Mouse (Mus musculus) olfactory bulb, adult 2 months (tissue): ENCODE results near the gene Tshb. TPM values are rescaled to one million over a fixed set of nuclear protein-coding genes. Genes with fewer than 3 reads are reported as not detected.

ENCODE experiments used
- H3K27ac ChIP-seq: fragments of 200-500 bp; 2 replicates; pipeline ENCODE4 v1.5.1; 2012; ENCODE audit warnings: low read depth, low read length; ENCODE audit not compliant: insufficient read depth
- H3K4me1 ChIP-seq: fragments of 200-500 bp; 2 replicates; pipeline ENCODE4 v1.6.1; 2012; ENCODE audit warnings: low read length; ENCODE audit not compliant: control insufficient read depth, insufficient read depth
- H3K4me3 ChIP-seq: fragments of 200-500 bp; 2 replicates; pipeline ENCODE4 v1.5.1; 2012; ENCODE audit warnings: mild to moderate bottlenecking, low read depth, low read length, moderate library complexity; ENCODE audit not compliant: insufficient read depth
- CTCF ChIP-seq: fragments of 200-500 bp; IDR thresholded peaks from 2 replicates; pipeline ENCODE4 v1.5.1; 2012; ENCODE audit warnings: low read depth, mild to moderate bottlenecking, low read length, moderate library complexity; ENCODE audit not compliant: insufficient read depth
- POLR2A ChIP-seq: fragments of 200-500 bp; IDR thresholded peaks from 2 replicates; pipeline ENCODE4 v1.6.1; 2012; ENCODE audit warnings: mild to moderate bottlenecking, low read depth, low read length, moderate library complexity; ENCODE audit not compliant: insufficient read depth
- WGBS: fragments of 180-500 bp; shearing (Covaris S2); methylation state at CpG from one replicate; pipeline ENCODE4 v1.1.7; 2018; 5-methylcytosine and 5-hydroxymethylcytosine counted together
- polyA plus RNA-seq: library from polyadenylated mRNA; stranded (reverse); fragments of >200 nt; gene quantifications from 2 replicates; pipeline ENCODE4 v1.2.4, GENCODE M21; 2012; ENCODE audit warnings: low replicate concordance; ENCODE audit not compliant: missing spikeins, insufficient read depth, insufficient read length

Gene Tshb
- polyA plus RNA-seq, 1 experiment, result not detected

DNA sequence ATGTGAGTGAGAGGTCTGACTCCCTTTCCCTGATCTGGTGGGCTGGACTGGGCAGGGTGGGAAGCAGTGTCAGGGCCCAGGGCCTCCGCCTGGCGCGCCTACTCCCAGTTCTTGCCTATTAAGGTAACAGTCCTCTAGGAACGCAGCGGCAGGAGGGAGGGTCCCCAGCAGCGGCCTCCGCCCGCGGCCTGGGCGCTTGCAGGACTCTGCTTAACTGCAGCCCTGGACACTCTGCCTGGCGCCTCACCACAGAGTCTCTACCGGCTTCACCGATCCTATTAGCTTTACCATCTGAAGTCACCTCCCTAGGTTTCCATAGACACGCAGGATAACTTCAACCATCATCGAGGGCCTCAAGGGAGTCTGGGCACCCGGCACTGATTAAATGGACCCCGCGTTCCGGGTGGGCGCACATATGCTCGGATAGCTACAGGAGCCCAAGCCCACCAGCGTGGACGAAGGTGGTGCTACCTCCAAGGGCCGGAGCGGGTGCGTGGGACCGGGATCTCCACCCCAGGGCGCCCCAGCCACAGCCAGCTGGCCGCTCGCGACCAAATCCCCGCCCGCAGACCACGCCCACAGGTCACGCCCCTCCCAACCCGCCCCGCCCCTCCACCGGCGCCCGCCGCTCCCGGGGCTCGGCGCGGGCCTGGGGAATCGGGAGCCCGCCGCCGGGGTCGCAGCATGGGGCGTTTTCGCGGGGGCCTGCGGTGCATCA is 48.0 kb downstream of the Tshb start, which contains the start of gene Tspan2:
TSS of gene Tspan2 (plus strand) at position 217 of the 718 bp plus-strand sequence.
- 4% methylated on average over 54 of the region's 54 CpGs for WGBS
- H3K4me1 ChIP-seq, result peaks cover 11% of the 10 kb centered on the region
- TF ChIP-seq POLR2A (no peak), CTCF (no peak)
- peak within 1 kb of the TSS; percentile 51 for H3K4me3 ChIP-seq
- H3K27ac ChIP-seq, result no peak within 1 kb of the TSS

DNA sequence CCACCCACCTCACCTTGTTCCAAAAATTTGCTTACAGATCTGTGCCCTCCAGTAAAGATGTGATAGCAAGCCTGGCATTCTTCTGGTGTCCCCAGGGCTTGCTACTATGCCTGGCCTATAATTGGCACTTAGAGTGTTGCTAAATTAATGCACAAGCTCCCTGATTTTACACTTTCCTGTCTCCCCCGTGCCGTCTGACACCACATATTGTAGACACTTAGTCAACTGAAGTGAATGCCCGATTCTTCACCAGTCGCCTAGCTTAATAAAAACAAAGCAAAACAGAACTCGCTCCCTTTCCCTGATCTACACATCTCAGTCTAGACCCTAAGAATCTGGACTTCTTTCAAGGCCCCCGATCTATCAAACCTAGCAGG is 48.6 kb downstream of the Tshb start:
- WGBS, result 45% methylated on average over 6 of the region's 6 CpGs
- Histone ChIP-seq H3K4me3 (no peak overlapping the region; the same call in 1 of the 2 replicates), H3K4me1 (peaks cover 11% of the 10 kb centered on the region), H3K27ac (no peak overlapping the region)
- TF ChIP-seq CTCF, result no peak
- TF ChIP-seq POLR2A, result no peak

DNA sequence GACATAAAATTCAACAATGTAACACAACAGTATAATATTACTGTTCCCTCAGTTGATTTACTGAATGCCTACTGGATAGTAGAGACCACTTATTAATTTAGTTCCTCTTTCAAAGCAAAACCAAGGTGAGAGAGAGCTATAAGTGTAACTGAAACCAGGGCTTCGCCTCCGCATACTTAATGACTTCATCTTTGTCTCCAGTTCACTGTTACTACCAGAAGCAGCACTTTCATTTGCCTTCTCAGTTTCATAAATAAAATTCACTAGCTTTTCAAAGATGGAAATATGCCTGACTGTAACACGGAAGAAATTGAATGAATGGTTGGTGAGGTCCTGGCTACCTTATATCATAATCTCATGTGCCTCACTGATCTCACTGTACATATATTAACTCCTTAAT is 49.5 kb downstream of the Tshb start:
- Histone ChIP-seq H3K27ac (no peak overlapping the region), H3K4me1 (peaks cover 11% of the 10 kb centered on the region), H3K4me3 (no peak overlapping the region)
- 99% methylated on average over 3 of the region's 3 CpGs for WGBS
- TF ChIP-seq CTCF, result no peak
- TF ChIP-seq POLR2A, result no peak

DNA sequence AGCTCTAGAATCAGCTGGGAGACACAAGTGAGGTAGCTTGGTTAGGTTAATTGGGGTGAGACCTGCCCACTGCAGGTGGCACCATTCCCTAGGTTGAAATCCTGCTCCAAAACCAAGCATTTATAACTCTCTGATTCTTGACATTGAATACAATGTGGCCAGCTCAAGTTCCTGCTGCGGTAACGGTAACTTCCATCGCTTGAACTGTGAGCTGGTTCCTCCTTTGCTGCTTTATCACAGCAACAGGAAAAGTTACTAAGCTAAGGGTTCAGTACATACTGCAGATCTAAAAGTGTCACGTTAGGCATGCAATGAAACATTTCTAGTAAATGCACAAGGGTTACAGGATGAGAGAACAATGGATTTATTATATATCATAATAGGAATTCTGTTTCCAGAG is 49.9 kb downstream of the Tshb start:
- WGBS, result 93% methylated on average over 4 of the region's 4 CpGs
- no peak overlapping the region for H3K27ac ChIP-seq
- no peak overlapping the region for H3K4me3 ChIP-seq
- peaks cover 11% of the 10 kb centered on the region for H3K4me1 ChIP-seq
- no peak for TF ChIP-seq CTCF
- no peak for TF ChIP-seq POLR2A

DNA sequence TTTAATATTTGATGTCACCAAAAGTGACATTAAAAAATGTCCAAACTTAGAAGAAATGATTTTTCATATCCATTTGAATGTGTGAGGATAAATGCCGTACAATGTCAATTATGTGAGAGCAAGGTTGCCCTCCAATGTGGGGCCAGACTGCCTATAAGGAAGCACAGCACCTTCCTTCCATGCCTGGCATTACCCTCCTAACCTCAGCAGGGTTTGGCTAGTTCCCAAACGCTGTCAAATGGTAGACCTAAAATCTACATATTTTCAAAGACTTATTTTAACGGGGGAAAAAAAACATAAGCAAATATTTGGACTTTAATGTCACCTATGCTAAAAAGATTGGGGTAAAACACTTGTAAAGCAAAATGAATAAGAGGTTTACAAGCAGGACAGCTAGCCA is 51.4 kb downstream of the Tshb start:
- 67% methylated on average over 3 of the region's 3 CpGs for WGBS
- no peak for TF ChIP-seq POLR2A
- Histone ChIP-seq H3K4me3 (no peak overlapping the region), H3K4me1 (peaks cover 11% of the 10 kb centered on the region), H3K27ac (no peak overlapping the region)

DNA sequence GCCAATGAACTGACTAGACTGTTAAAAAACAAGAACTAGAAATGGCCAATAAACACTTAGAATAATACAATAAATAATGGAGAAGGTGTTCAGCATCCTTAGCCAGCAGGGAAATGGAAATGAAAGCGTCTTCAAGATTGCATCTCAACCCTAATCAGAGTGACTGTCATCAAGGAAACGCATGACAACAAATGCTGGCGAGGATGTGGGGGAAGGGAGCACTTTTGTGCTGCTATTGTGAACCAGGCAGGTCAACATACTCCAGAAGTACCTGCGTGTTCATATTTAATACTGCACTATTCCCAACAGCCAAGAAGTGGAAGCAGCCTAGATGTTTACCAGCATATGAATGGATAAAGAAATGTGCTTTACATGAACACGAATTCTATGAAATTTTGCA is 53.1 kb downstream of the Tshb start:
- peaks cover 3% of the 10 kb centered on the region for H3K4me1 ChIP-seq
- H3K27ac ChIP-seq, result no peak overlapping the region
- 71% methylated on average over 5 of the region's 5 CpGs for WGBS
- H3K4me3 ChIP-seq, result no peak overlapping the region
- no peak for TF ChIP-seq POLR2A
- TF ChIP-seq CTCF, result no peak

Other genes with a start within 250 kb of the Tshb start
- gene Tspan2, start 48.2 kb downstream of the Tshb start, polyA plus RNA-seq, result not detected in 2 replicates
- gene Sycp1, start 153.4 kb upstream of the Tshb start, polyA plus RNA-seq, result not detected in 2 replicates
- gene Nr1h5, start 181.4 kb upstream of the Tshb start, polyA plus RNA-seq, result not detected in 2 replicates
- not detected in 2 replicates for gene Sike1, start 213.0 kb upstream of the Tshb start, polyA plus RNA-seq
- gene Csde1, start 237.7 kb upstream of the Tshb start, polyA plus RNA-seq, result 177 and 363 TPM in 2 replicates